Mouse (Mus musculus): ENCODE measurements at regions not wholly inside any gene's neighbourhood (a gene's known extent, or its start where the extent isn't known, plus 50 kb on each side); places are given as distances from the start of the nearest gene placed in this dataset.

- Histone ChIP-seq H3K4me1 (ENCODE audit: control insufficient read depth, insufficient read depth, low read length) (no peaks in the 10 kb centered on the region), H3K4me3 (replicated peaks; ENCODE audit: low read length) (no peak overlapping the region), H3K27me3 (ENCODE audit: control insufficient read depth, insufficient read depth, low read length) (no peaks in the 10 kb centered on the region), H3K27ac (ENCODE audit: low read length) (no peak overlapping the region), H3K9ac (ENCODE audit: low read length) (no peak overlapping the region), H3K36me3 (ENCODE audit: control insufficient read depth, insufficient read depth, low read length) (no peaks in the 10 kb centered on the region), H3K9me3 (replicated peaks; ENCODE audit: control insufficient read depth, low read length) (no peaks in the 10 kb centered on the region), H3K4me2 (ENCODE audit: low read depth, low read length) (no peak overlapping the region)
- 55% methylated on average over 4 of the region's 4 CpGs for WGBS
- no peak for ATAC-seq (ENCODE audit: insufficient read depth, low FRiP score)
Observed at GRCm38 (mm10) chr3:34593279-34593678, 56.9 kb upstream of the Sox2 start.

GRCm38 (mm10) chr3:34577896-34578530 lies 72.2 kb upstream of the Sox2 start:
- no peak for ATAC-seq (ENCODE audit: insufficient read depth, low FRiP score)
- no peak overlapping the region for H3K4me3 ChIP-seq (replicated peaks; ENCODE audit: low read length)
- H3K9ac ChIP-seq (ENCODE audit: low read length), result no peak overlapping the region
- H3K27me3 ChIP-seq (ENCODE audit: control insufficient read depth, insufficient read depth, low read length), result no peaks in the 10 kb centered on the region
- H3K9me3 ChIP-seq (replicated peaks; ENCODE audit: control insufficient read depth, low read length), result no peaks in the 10 kb centered on the region
- H3K4me2 ChIP-seq (ENCODE audit: low read depth, low read length), result no peak overlapping the region
- no peaks in the 10 kb centered on the region for H3K36me3 ChIP-seq (ENCODE audit: control insufficient read depth, insufficient read depth, low read length)
- no peaks in the 10 kb centered on the region for H3K4me1 ChIP-seq (ENCODE audit: control insufficient read depth, insufficient read depth, low read length)
- 59% methylated on average over 8 of the region's 8 CpGs for WGBS
- H3K27ac ChIP-seq (ENCODE audit: low read length), result no peak overlapping the region

GRCm38 (mm10) chr3:34577115-34577514 lies 73.1 kb upstream of the Sox2 start:
- Histone ChIP-seq H3K27ac (ENCODE audit: low read length) (no peak overlapping the region), H3K4me2 (ENCODE audit: low read depth, low read length) (no peak overlapping the region), H3K9me3 (replicated peaks; ENCODE audit: control insufficient read depth, low read length) (no peaks in the 10 kb centered on the region), H3K9ac (ENCODE audit: low read length) (no peak overlapping the region), H3K4me3 (replicated peaks; ENCODE audit: low read length) (no peak overlapping the region), H3K4me1 (ENCODE audit: control insufficient read depth, insufficient read depth, low read length) (no peaks in the 10 kb centered on the region), H3K36me3 (ENCODE audit: control insufficient read depth, insufficient read depth, low read length) (no peaks in the 10 kb centered on the region), H3K27me3 (ENCODE audit: control insufficient read depth, insufficient read depth, low read length) (no peaks in the 10 kb centered on the region)
- ATAC-seq (ENCODE audit: insufficient read depth, low FRiP score), result no peak
- 71% methylated on average over 6 of the region's 6 CpGs for WGBS

- no peak overlapping the region for H3K4me3 ChIP-seq (replicated peaks; ENCODE audit: low read length)
- no peaks in the 10 kb centered on the region for H3K36me3 ChIP-seq (ENCODE audit: control insufficient read depth, insufficient read depth, low read length)
- ATAC-seq (ENCODE audit: insufficient read depth, low FRiP score), result no peak
- no peaks in the 10 kb centered on the region for H3K27me3 ChIP-seq (ENCODE audit: control insufficient read depth, insufficient read depth, low read length)
- H3K27ac ChIP-seq (ENCODE audit: low read length), result no peak overlapping the region
- H3K4me2 ChIP-seq (ENCODE audit: low read depth, low read length), result no peak overlapping the region
- no peaks in the 10 kb centered on the region for H3K4me1 ChIP-seq (ENCODE audit: control insufficient read depth, insufficient read depth, low read length)
- 40% methylated on average over 11 of the region's 11 CpGs for WGBS
- H3K9me3 ChIP-seq (replicated peaks; ENCODE audit: control insufficient read depth, low read length), result no peaks in the 10 kb centered on the region
- H3K9ac ChIP-seq (ENCODE audit: low read length), result no peak overlapping the region
Observed at GRCm38 (mm10) chr3:34576159-34576558, 74.0 kb upstream of the Sox2 start.

GRCm38 (mm10) chr3:34574711-34575350 lies 75.4 kb upstream of the Sox2 start:
- Histone ChIP-seq H3K9me3 (replicated peaks; ENCODE audit: control insufficient read depth, low read length) (no peaks in the 10 kb centered on the region), H3K9ac (ENCODE audit: low read length) (no peak overlapping the region), H3K4me3 (replicated peaks; ENCODE audit: low read length) (no peak overlapping the region), H3K27ac (ENCODE audit: low read length) (no peak overlapping the region), H3K4me2 (ENCODE audit: low read depth, low read length) (no peak overlapping the region), H3K4me1 (ENCODE audit: control insufficient read depth, insufficient read depth, low read length) (no peaks in the 10 kb centered on the region), H3K36me3 (ENCODE audit: control insufficient read depth, insufficient read depth, low read length) (no peaks in the 10 kb centered on the region), H3K27me3 (ENCODE audit: control insufficient read depth, insufficient read depth, low read length) (no peaks in the 10 kb centered on the region)
- 78% methylated on average over 9 of the region's 9 CpGs for WGBS
- no peak for ATAC-seq (ENCODE audit: insufficient read depth, low FRiP score)

- H3K4me3 ChIP-seq (replicated peaks; ENCODE audit: low read length), result no peak overlapping the region
- H3K27me3 ChIP-seq (ENCODE audit: control insufficient read depth, insufficient read depth, low read length), result no peaks in the 10 kb centered on the region
- 88% methylated on average over 7 of the region's 7 CpGs for whole genome bisulfite sequencing
- no peak overlapping the region for H3K4me2 ChIP-seq (ENCODE audit: low read depth, low read length)
- no peak overlapping the region for H3K9ac ChIP-seq (ENCODE audit: low read length)
- H3K36me3 ChIP-seq (ENCODE audit: control insufficient read depth, insufficient read depth, low read length), result no peaks in the 10 kb centered on the region
- no peak for ATAC-seq (ENCODE audit: insufficient read depth, low FRiP score)
- no peak overlapping the region for H3K27ac ChIP-seq (ENCODE audit: low read length)
- H3K9me3 ChIP-seq (replicated peaks; ENCODE audit: control insufficient read depth, low read length), result no peaks in the 10 kb centered on the region
- no peaks in the 10 kb centered on the region for H3K4me1 ChIP-seq (ENCODE audit: control insufficient read depth, insufficient read depth, low read length)
Observed at GRCm38 (mm10) chr3:34573312-34573711, 76.9 kb upstream of the Sox2 start.

- Histone ChIP-seq H3K4me2 (ENCODE audit: low read depth, low read length) (no peak overlapping the region), H3K27ac (ENCODE audit: low read length) (no peak overlapping the region), H3K36me3 (ENCODE audit: control insufficient read depth, insufficient read depth, low read length) (no peaks in the 10 kb centered on the region), H3K9ac (ENCODE audit: low read length) (no peak overlapping the region), H3K9me3 (replicated peaks; ENCODE audit: control insufficient read depth, low read length) (no peaks in the 10 kb centered on the region), H3K27me3 (ENCODE audit: control insufficient read depth, insufficient read depth, low read length) (no peaks in the 10 kb centered on the region), H3K4me3 (replicated peaks; ENCODE audit: low read length) (no peak overlapping the region), H3K4me1 (ENCODE audit: control insufficient read depth, insufficient read depth, low read length) (no peaks in the 10 kb centered on the region)
- ATAC-seq (ENCODE audit: insufficient read depth, low FRiP score), result no peak
- WGBS, result 81% methylated on average over 6 of the region's 6 CpGs
Observed at GRCm38 (mm10) chr3:34572081-34572480, 78.1 kb upstream of the Sox2 start.

GRCm38 (mm10) chr3:34571630-34572029 lies 78.6 kb upstream of the Sox2 start:
- Histone ChIP-seq H3K27me3 (ENCODE audit: control insufficient read depth, insufficient read depth, low read length) (no peaks in the 10 kb centered on the region), H3K4me1 (ENCODE audit: control insufficient read depth, insufficient read depth, low read length) (no peaks in the 10 kb centered on the region)
- WGBS, result 89% methylated on average over 9 of the region's 9 CpGs

GRCm38 (mm10) chr3:34569998-34570397 lies 80.2 kb upstream of the Sox2 start:
- Histone ChIP-seq H3K9ac (ENCODE audit: low read length) (no peak overlapping the region), H3K36me3 (ENCODE audit: control insufficient read depth, insufficient read depth, low read length) (no peaks in the 10 kb centered on the region), H3K4me3 (replicated peaks; ENCODE audit: low read length) (no peak overlapping the region), H3K27ac (ENCODE audit: low read length) (no peak overlapping the region), H3K4me2 (ENCODE audit: low read depth, low read length) (no peak overlapping the region), H3K27me3 (ENCODE audit: control insufficient read depth, insufficient read depth, low read length) (no peaks in the 10 kb centered on the region), H3K4me1 (ENCODE audit: control insufficient read depth, insufficient read depth, low read length) (no peaks in the 10 kb centered on the region), H3K9me3 (replicated peaks; ENCODE audit: control insufficient read depth, low read length) (no peaks in the 10 kb centered on the region)
- 83% methylated on average over 10 of the region's 10 CpGs for WGBS
- no peak for ATAC-seq (ENCODE audit: insufficient read depth, low FRiP score)

More at GRCm38 (mm10) chr3:34571630-34572029, 78.6 kb upstream of the Sox2 start:
- Histone ChIP-seq H3K4me2 (ENCODE audit: low read depth, low read length) (no peak overlapping the region), H3K36me3 (ENCODE audit: control insufficient read depth, insufficient read depth, low read length) (no peaks in the 10 kb centered on the region), H3K27ac (ENCODE audit: low read length) (no peak overlapping the region), H3K9me3 (replicated peaks; ENCODE audit: control insufficient read depth, low read length) (no peaks in the 10 kb centered on the region), H3K4me3 (replicated peaks; ENCODE audit: low read length) (no peak overlapping the region), H3K9ac (ENCODE audit: low read length) (no peak overlapping the region)
- ATAC-seq (ENCODE audit: insufficient read depth, low FRiP score), result no peak

All from stomach, embryonic 16.5 days (tissue).